Mouse (Mus musculus) spleen, adult 2 months (tissue): ENCODE measurements around the gene Fam167b. TPM values are rescaled to one million over a fixed set of nuclear protein-coding genes. Genes with fewer than 3 reads are reported as not detected.

ENCODE experiments used
- DNase-seq, 2 experiments: peaks; one replicate each; pipeline versions ENCODE4 v3.0.0 to v3.0.0-alpha.2; 2012 to 2021; ENCODE audit warnings: low spot score in 2 of 2, low read depth in 1 of 2
- H3K27ac ChIP-seq: fragments of 200-500 bp; 2 replicates; pipeline ENCODE4 v1.5.1; 2012; ENCODE audit warnings: low read length, inconsistent platforms; ENCODE audit not compliant: insufficient read depth
- H3K27me3 ChIP-seq: fragments of 200-500 bp; 2 replicates; pipeline ENCODE4 v1.6.1; 2012; ENCODE audit warnings: mild to moderate bottlenecking, moderate library complexity, low read length, inconsistent platforms; ENCODE audit not compliant: control insufficient read depth, insufficient read depth
- H3K36me3 ChIP-seq: fragments of 200-500 bp; 2 replicates; pipeline ENCODE4 v1.6.1; 2012; ENCODE audit warnings: mild to moderate bottlenecking, low read length, inconsistent platforms; ENCODE audit not compliant: control insufficient read depth, insufficient read depth
- H3K4me1 ChIP-seq: fragments of 200-500 bp; 2 replicates; pipeline ENCODE4 v1.6.1; 2011; ENCODE audit warnings: inconsistent platforms; ENCODE audit not compliant: control insufficient read depth, insufficient read depth, insufficient read length
- H3K4me3 ChIP-seq: fragments of 200-500 bp; 2 replicates; pipeline ENCODE4 v1.5.1; 2011; ENCODE audit warnings: mild to moderate bottlenecking, inconsistent platforms; ENCODE audit not compliant: insufficient read depth, insufficient read length; ENCODE audit errors: extremely low read depth
- CTCF ChIP-seq: fragments of 200-500 bp; IDR thresholded peaks from 2 replicates; pipeline ENCODE4 v1.5.1; 2011; ENCODE audit warnings: mild to moderate bottlenecking, inconsistent platforms; ENCODE audit not compliant: insufficient read depth, insufficient read length, insufficient replicate concordance; ENCODE audit errors: extremely low read depth
- POLR2A ChIP-seq: fragments of 200-500 bp; IDR thresholded peaks from 2 replicates; pipeline ENCODE4 v1.6.1; 2011; ENCODE audit warnings: low read depth, low read length, inconsistent platforms
- WGBS: fragments of 180-500 bp; shearing (Covaris S2); methylation state at CpG from one replicate; pipeline ENCODE4 v1.1.7; 2018; 5-methylcytosine and 5-hydroxymethylcytosine counted together
- polyA plus RNA-seq: library from polyadenylated mRNA; depleted of rRNA; stranded (reverse); fragments of >200 nt; gene quantifications from 2 replicates; pipeline ENCODE4 v1.2.3, GENCODE M21; 2012

The Fam167b gene
- polyA plus RNA-seq, 1 experiment, result 10.9 TPM

DNA sequence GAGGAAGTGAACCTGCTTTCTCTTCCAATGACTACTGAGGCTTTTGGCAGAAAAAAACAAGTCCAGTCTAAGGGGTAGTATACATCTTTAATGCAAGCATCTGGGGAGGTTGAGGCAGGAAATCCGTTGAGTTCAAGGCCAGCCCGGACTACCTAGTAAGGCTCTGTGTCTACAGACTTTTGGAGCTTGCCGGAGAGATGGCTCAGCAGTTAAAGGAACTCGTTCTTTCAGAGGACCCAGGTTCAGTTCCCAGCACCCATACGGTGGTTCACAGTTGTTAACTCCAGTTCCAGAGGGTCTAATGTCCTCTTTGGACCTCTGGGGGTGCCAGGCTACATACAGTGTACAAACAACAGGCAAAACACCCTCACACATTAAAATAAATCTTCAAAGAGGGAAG is 39.7 kb upstream of the Fam167b start:
- Histone ChIP-seq H3K4me3 (no peak overlapping the region), H3K27ac (no peak overlapping the region), H3K27me3 (no peaks in the 10 kb centered on the region), H3K36me3 (no peaks in the 10 kb centered on the region; the same call in 1 of the 2 replicates), H3K4me1 (peaks cover 6% of the 10 kb centered on the region; the same call in 1 of the 2 replicates)
- DNase-seq, result no peak
- WGBS, result 94% methylated on average over 5 of the region's 5 CpGs
- TF ChIP-seq CTCF, result no peak
- no peak for TF ChIP-seq POLR2A

- TF ChIP-seq POLR2A (no peak), CTCF (no peak)
- WGBS, result 97% methylated on average over 7 of the region's 7 CpGs
- no peak overlapping the region for H3K4me3 ChIP-seq
Measured at GRCm38 (mm10) chr4:129617121-129617641, 38.8 kb upstream of the Fam167b start.

DNA sequence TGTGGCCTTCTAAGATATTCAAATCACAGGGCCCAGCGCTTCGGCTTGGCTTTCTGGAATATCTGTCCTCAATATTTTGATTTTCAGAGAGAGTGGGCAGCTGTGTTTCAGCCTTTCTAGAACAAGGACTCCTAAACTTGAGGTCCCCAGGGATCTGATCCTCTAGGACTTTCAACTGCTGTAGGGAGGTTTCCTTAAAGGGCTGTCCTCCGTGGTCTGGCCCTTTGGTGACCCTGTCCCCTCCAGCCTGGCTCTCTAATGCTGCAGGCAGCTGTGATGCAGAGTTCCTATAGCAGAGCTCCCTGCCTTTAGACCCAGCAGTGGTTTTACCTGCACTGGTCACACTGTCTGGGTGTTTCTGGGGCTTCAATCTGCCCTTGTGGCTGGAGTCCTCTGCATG is 38.3 kb upstream of the Fam167b start:
- Histone ChIP-seq H3K27me3 (no peaks in the 10 kb centered on the region), H3K4me3 (no peak overlapping the region), H3K36me3 (no peaks in the 10 kb centered on the region; the same call in 1 of the 2 replicates), H3K4me1 (peaks cover 2% of the 10 kb centered on the region; the same call in 1 of the 2 replicates), H3K27ac (no peak overlapping the region)
- no peak for DNase-seq
- WGBS, result 94% methylated on average over 3 of the region's 3 CpGs
- TF ChIP-seq POLR2A (no peak), CTCF (no peak)

More at GRCm38 (mm10) chr4:129617121-129617641, 38.8 kb upstream of the Fam167b start:
- H3K36me3 ChIP-seq, result no peaks in the 10 kb centered on the region; the same call in 1 of the 2 replicates
- peaks cover 2% of the 10 kb centered on the region; the same call in 1 of the 2 replicates for H3K4me1 ChIP-seq
- no peaks in the 10 kb centered on the region for H3K27me3 ChIP-seq
- no peak overlapping the region for H3K27ac ChIP-seq
- no peak for DNase-seq

DNA sequence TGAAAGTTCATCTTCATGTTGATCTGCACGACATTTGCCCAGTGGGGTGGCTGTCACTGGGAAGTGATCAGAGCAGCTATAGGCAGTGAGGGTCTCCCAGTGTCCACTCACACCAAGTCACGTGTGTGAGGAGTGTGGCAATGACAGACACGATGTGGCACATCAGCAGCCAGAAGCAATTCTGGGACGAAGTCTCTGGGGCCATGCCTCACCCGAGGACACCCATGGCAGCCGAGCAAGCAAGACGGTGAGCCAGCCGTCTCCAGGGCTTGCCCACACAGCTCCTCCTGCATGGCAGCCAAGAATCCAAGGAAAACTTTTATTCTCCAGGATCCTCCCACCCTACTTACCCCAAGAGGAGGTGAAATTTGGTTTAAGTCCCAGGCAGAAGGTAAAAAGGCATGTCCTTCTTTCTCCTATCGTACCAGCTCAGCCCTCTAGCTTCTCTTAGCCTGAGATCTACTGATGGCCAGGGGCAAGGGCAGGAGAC is 37.5 kb upstream of the Fam167b start:
- WGBS, result 93% methylated on average over 9 of the region's 9 CpGs
- no peak overlapping the region for H3K27ac ChIP-seq
- H3K36me3 ChIP-seq, result no peaks in the 10 kb centered on the region; the same call in 1 of the 2 replicates
- DNase-seq, result no peak
- peaks cover 2% of the 10 kb centered on the region; the same call in 1 of the 2 replicates for H3K4me1 ChIP-seq
- no peak overlapping the region for H3K4me3 ChIP-seq
- H3K27me3 ChIP-seq, result no peaks in the 10 kb centered on the region
- no peak for TF ChIP-seq CTCF
- TF ChIP-seq POLR2A, result no peak

DNA sequence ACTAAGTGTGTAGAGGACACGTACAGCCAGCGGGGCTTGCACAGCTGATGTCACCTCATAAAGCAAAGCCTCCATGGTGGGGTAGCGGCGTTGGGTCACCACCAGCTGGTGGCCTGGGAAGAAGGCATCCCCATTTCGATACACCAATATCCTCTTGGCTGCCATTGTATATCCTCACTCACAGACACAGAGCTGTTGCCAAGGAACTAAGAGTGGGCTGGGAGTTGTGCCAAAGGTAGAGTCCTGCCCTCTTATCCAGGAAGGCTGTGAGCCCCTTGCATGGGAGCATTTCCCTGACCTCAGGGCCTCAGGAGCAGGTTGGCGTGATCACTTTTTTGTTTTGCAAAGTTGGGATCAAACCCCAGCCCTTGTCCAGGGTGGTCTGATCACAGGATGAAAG is 35.7 kb upstream of the Fam167b start, which contains the start of gene Dcdc2b:
Dcdc2b (minus strand) TSS at position 165 of the 400 bp plus-strand sequence.
- no peak for DNase-seq
- peaks cover 15% of the 10 kb centered on the region; the same call in 1 of the 2 replicates for H3K4me1 ChIP-seq
- WGBS, result 92% methylated on average over 6 of the region's 6 CpGs
- H3K27me3 ChIP-seq, result no peaks in the 10 kb centered on the region
- H3K36me3 ChIP-seq, result no peaks in the 10 kb centered on the region
- no peak within 1 kb of the TSS for H3K4me3 ChIP-seq
- TF ChIP-seq CTCF (no peak), POLR2A (no peak)
- no peak within 1 kb of the TSS for H3K27ac ChIP-seq

GRCm38 (mm10) chr4:129610472-129610871 is 32.1 kb upstream of the Fam167b start:
- peak overlapping the region; percentile 53 for H3K27ac ChIP-seq
- no peak for DNase-seq
- H3K4me1 ChIP-seq, result peaks cover 12% of the 10 kb centered on the region; the same call in 1 of the 2 replicates
- H3K4me3 ChIP-seq, result no peak overlapping the region
- WGBS, result 86% methylated on average over 4 of the region's 4 CpGs
- H3K36me3 ChIP-seq, result peaks cover 12% of the 10 kb centered on the region
- no peaks in the 10 kb centered on the region for H3K27me3 ChIP-seq
- TF ChIP-seq CTCF (no peak), POLR2A (no peak)

DNA sequence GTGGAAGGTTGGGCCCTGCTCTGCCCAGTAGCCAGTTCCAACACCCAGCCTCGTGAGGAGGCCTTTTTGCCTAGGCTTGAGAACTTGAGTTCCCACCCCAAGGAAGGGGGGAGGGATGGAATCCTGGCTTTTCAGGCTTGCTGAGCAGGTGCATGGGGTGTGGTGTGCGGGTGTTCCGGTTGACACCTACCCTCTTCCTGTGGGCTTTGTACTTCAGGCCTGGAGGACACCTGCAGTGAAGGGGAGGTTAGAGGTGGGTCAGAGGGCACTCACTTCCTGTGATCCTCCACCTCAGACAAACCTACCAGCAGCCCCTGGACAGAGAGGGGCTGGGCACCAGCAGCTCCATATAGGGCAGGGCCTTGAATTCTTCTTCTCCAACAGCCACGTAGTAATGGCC is 31.7 kb upstream of the Fam167b start:
- Histone ChIP-seq H3K36me3 (peaks cover 13% of the 10 kb centered on the region), H3K4me1 (peaks cover 12% of the 10 kb centered on the region; the same call in 1 of the 2 replicates), H3K27me3 (no peaks in the 10 kb centered on the region), H3K27ac (peak overlapping the region; percentile 53), H3K4me3 (no peak overlapping the region)
- DNase-seq, result no peak
- TF ChIP-seq CTCF (no peak), POLR2A (no peak)
- 65% methylated on average over 4 of the region's 4 CpGs for WGBS
